Mouse (Mus musculus) kidney, adult 9 months (tissue): ENCODE results near the gene Rab12.

ENCODE experiments used
- DNase-seq: peaks from one replicate; pipeline ENCODE4 v3.0.0; 2022

Gene Rab12

GRCm38 (mm10) chr17:66498598-66498997 is 20.9 kb downstream of the Rab12 start:
- no peak for DNase-seq

GRCm38 (mm10) chr17:66496589-66496988 is 22.9 kb downstream of the Rab12 start:
- DNase-seq: no peak

GRCm38 (mm10) chr17:66490022-66490601 is 29.4 kb downstream of the Rab12 start:
- DNase-seq: peak; percentile 60

- no peak for DNase-seq
Measured at GRCm38 (mm10) chr17:66486576-66486975, 33.0 kb downstream of the Rab12 start.

GRCm38 (mm10) chr17:66485742-66486141 is 33.8 kb downstream of the Rab12 start:
- DNase-seq: peak; percentile 74

GRCm38 (mm10) chr17:66484965-66485364 is 34.6 kb downstream of the Rab12 start:
- no peak for DNase-seq

GRCm38 (mm10) chr17:66483651-66484454 is 35.7 kb downstream of the Rab12 start:
- no peak for DNase-seq

GRCm38 (mm10) chr17:66481295-66481694 is 38.2 kb downstream of the Rab12 start:
- no peak for DNase-seq

- no peak for DNase-seq
Measured at GRCm38 (mm10) chr17:66480491-66481278, 38.8 kb downstream of the Rab12 start.

GRCm38 (mm10) chr17:66479813-66480490 is 39.6 kb downstream of the Rab12 start:
- no peak for DNase-seq

GRCm38 (mm10) chr17:66479311-66479710 is 40.2 kb downstream of the Rab12 start:
- DNase-seq: no peak

GRCm38 (mm10) chr17:66473205-66473604 is 46.3 kb downstream of the Rab12 start:
- no peak for DNase-seq

GRCm38 (mm10) chr17:66471775-66472174 is 47.8 kb downstream of the Rab12 start:
- DNase-seq: no peak

GRCm38 (mm10) chr17:66471252-66471651 is 48.3 kb downstream of the Rab12 start:
- no peak for DNase-seq

GRCm38 (mm10) chr17:66470020-66470419 is 49.5 kb downstream of the Rab12 start:
- no peak for DNase-seq

- no peak for DNase-seq
Measured at GRCm38 (mm10) chr17:66457278-66457677, 62.3 kb downstream of the Rab12 start.

GRCm38 (mm10) chr17:66451143-66451542 is 68.4 kb downstream of the Rab12 start:
- peak; percentile 85 for DNase-seq

GRCm38 (mm10) chr17:66450526-66451070 is 68.9 kb downstream of the Rab12 start:
- no peak for DNase-seq

- peak; percentile 42 for DNase-seq
Measured at GRCm38 (mm10) chr17:66449460-66450341, 69.8 kb downstream of the Rab12 start, which contains the start of gene Mtcl1. Gene Mtcl1 (minus strand): TSS chr17:66449750.

GRCm38 (mm10) chr17:66448421-66449405 is 70.8 kb downstream of the Rab12 start:
- peak; percentile 11 for DNase-seq
